Mouse (Mus musculus) forebrain, embryonic 14.5 days (tissue): ENCODE results near the gene Ltbp2. TPM values are rescaled to one million over a fixed set of nuclear protein-coding genes. Genes with fewer than 3 reads are reported as not detected.

Source experiments
- ATAC-seq: fragments of 200-750 bp; cut with Nextera tagmentation; 2 replicates; pipeline ENCODE4 v1.8.0; 2017; ENCODE audit warnings: mild to moderate bottlenecking, moderate library complexity
- DNase-seq: peaks from one replicate; pipeline ENCODE4 v3.0.0-alpha.2; 2015; ENCODE audit warnings: low spot score
- H3K27ac ChIP-seq: fragments of 300-500 bp; sonication (generic); 2 replicates; pipeline ENCODE4 v1.5.1; 2014; ENCODE audit warnings: low read depth, mild to moderate bottlenecking, control low read depth, low read length, moderate library complexity
- H3K27me3 ChIP-seq: fragments of 300-500 bp; sonication (generic); replicated peaks from 2 replicates; pipeline ENCODE4 v1.6.1; 2014; ENCODE audit warnings: low read length, control low read depth, mixed read lengths; ENCODE audit not compliant: control insufficient read depth, insufficient read depth
- H3K36me3 ChIP-seq: fragments of 300-500 bp; sonication (generic); 2 replicates; pipeline ENCODE4 v1.6.1; 2014; ENCODE audit warnings: low read length, control low read depth; ENCODE audit not compliant: control insufficient read depth, insufficient read depth
- H3K4me1 ChIP-seq: fragments of 300-500 bp; sonication (generic); 2 replicates; pipeline ENCODE4 v1.6.1; 2014; ENCODE audit warnings: antibody characterized with exemption, low read length, control low read depth; ENCODE audit not compliant: control insufficient read depth, insufficient read depth
- H3K4me2 ChIP-seq: fragments of 300-500 bp; sonication (generic); 2 replicates; pipeline ENCODE4 v1.6.1; 2014; ENCODE audit warnings: mild to moderate bottlenecking, control low read depth, low read length
- H3K4me3 ChIP-seq: fragments of 300-500 bp; sonication (generic); 2 replicates; pipeline ENCODE4 v1.5.1; 2014; ENCODE audit warnings: low read depth, low read length, control low read depth
- H3K9ac ChIP-seq: fragments of 300-500 bp; sonication (generic); 2 replicates; pipeline ENCODE4 v1.6.1; 2014; ENCODE audit warnings: mild to moderate bottlenecking, low read length, control low read depth, moderate library complexity
- H3K9me3 ChIP-seq: fragments of 300-500 bp; sonication (generic); replicated peaks from 2 replicates; pipeline ENCODE4 v1.6.1; 2016; ENCODE audit warnings: low read length, control low read depth, mixed read lengths; ENCODE audit not compliant: control insufficient read depth
- WGBS: fragments of 180-500 bp; shearing (Covaris S2); extraction: QIAGEN DNeasy Blood & Tissue Kit; methylation state at CpG from one replicate; pipeline ENCODE4 v1.1.7; 2014; 5-methylcytosine and 5-hydroxymethylcytosine counted together
- polyA plus RNA-seq: library from polyadenylated mRNA; unstranded; fragments of >200 nt; fragmentation: Nextera tagmentation; extraction: Ambion mirVana; gene quantifications from 2 replicates; pipeline ENCODE4 v1.2.1, GENCODE M21; 2014

Ltbp2 gene
- polyA plus RNA-seq, 1 experiment from 2014 or later, result not detected

GRCm38 (mm10) chr12:84885107-84885876, 9.0 kb upstream of the Ltbp2 start:
- Histone ChIP-seq H3K36me3 (no peaks in the 10 kb centered on the region), H3K4me1 (no peaks in the 10 kb centered on the region), H3K9me3 (no peaks in the 10 kb centered on the region), H3K27me3 (no peaks in the 10 kb centered on the region), H3K27ac (no peak overlapping the region), H3K4me3 (no peak overlapping the region), H3K4me2 (no peak overlapping the region), H3K9ac (no peak overlapping the region)
- 64% methylated on average over 11 of the region's 11 CpGs for WGBS
- ATAC-seq, result no peak
- no peak for DNase-seq

GRCm38 (mm10) chr12:84884423-84885076, 8.2 kb upstream of the Ltbp2 start:
- Histone ChIP-seq H3K27ac (no peak overlapping the region), H3K27me3 (no peaks in the 10 kb centered on the region), H3K9me3 (no peaks in the 10 kb centered on the region), H3K4me3 (no peak overlapping the region), H3K36me3 (no peaks in the 10 kb centered on the region), H3K4me2 (no peak overlapping the region), H3K4me1 (no peaks in the 10 kb centered on the region), H3K9ac (no peak overlapping the region)
- 85% methylated on average over 7 of the region's 7 CpGs for WGBS
- no peak for ATAC-seq
- DNase-seq, result no peak

- WGBS, result 75% methylated on average over 4 of the region's 4 CpGs
- no peaks in the 10 kb centered on the region for H3K4me1 ChIP-seq
- no peaks in the 10 kb centered on the region for H3K9me3 ChIP-seq
- H3K9ac ChIP-seq, result no peak overlapping the region
- peaks cover 4% of the 10 kb centered on the region for H3K27me3 ChIP-seq
- H3K4me2 ChIP-seq, result no peak overlapping the region
- no peak overlapping the region for H3K4me3 ChIP-seq
- ATAC-seq (no peak), DNase-seq (no peak)
- no peaks in the 10 kb centered on the region for H3K36me3 ChIP-seq
- H3K27ac ChIP-seq, result no peak overlapping the region
These were observed 6.5 kb upstream of the Ltbp2 start for GRCm38 (mm10) chr12:84882796-84883195.

GRCm38 (mm10) chr12:84880091-84880490, 3.8 kb upstream of the Ltbp2 start:
- ATAC-seq (no peak), DNase-seq (no peak)
- H3K36me3 ChIP-seq, result no peaks in the 10 kb centered on the region
- H3K4me2 ChIP-seq, result no peak overlapping the region
- H3K27me3 ChIP-seq, result peaks cover 31% of the 10 kb centered on the region
- 0 out of 2 replicates have a peak, but pooled peaks cover 2% of the 10 kb centered on the region for H3K4me1 ChIP-seq
- 44% methylated on average over 11 of the region's 11 CpGs for WGBS
- no peaks in the 10 kb centered on the region for H3K9me3 ChIP-seq
- H3K27ac ChIP-seq, result no peak overlapping the region
- no peak overlapping the region for H3K4me3 ChIP-seq
- H3K9ac ChIP-seq, result no peak overlapping the region

GRCm38 (mm10) chr12:84875761-84876480, 411 bp downstream of the Ltbp2 start:
- Histone ChIP-seq H3K27ac (no peak overlapping the region), H3K27me3 (peaks cover 47% of the 10 kb centered on the region), H3K36me3 (no peaks in the 10 kb centered on the region), H3K4me3 (peak overlapping the region; percentile 17), H3K9ac (peak overlapping the region; percentile 13; the same call in 1 of the 2 replicates), H3K4me1 (0 out of 2 replicates have a peak, but pooled peaks cover 2% of the 10 kb centered on the region), H3K4me2 (peak overlapping the region; percentile 46), H3K9me3 (no peaks in the 10 kb centered on the region)
- no peak for ATAC-seq
- no peak for DNase-seq
- 1% methylated on average over 58 of the region's 59 CpGs for WGBS

- 2% methylated on average over 3 of the region's 3 CpGs for WGBS
- H3K27ac ChIP-seq, result no peak overlapping the region
- DNase-seq, result peak; percentile 68
These were observed 2.9 kb downstream of the Ltbp2 start for GRCm38 (mm10) chr12:84873434-84873833.

GRCm38 (mm10) chr12:84872310-84872709, 4.0 kb downstream of the Ltbp2 start:
- no peak for DNase-seq
- H3K4me2 ChIP-seq, result no peak overlapping the region

More at GRCm38 (mm10) chr12:84873434-84873833, 2.9 kb downstream of the Ltbp2 start:
- H3K36me3 ChIP-seq, result no peaks in the 10 kb centered on the region
- H3K9me3 ChIP-seq, result no peaks in the 10 kb centered on the region
- no peak overlapping the region for H3K9ac ChIP-seq
- H3K27me3 ChIP-seq, result peaks cover 47% of the 10 kb centered on the region
- H3K4me3 ChIP-seq, result no peak overlapping the region
- ATAC-seq, result no peak
- H3K4me2 ChIP-seq, result no peak overlapping the region
- H3K4me1 ChIP-seq, result 0 out of 2 replicates have a peak, but pooled peaks cover 2% of the 10 kb centered on the region

GRCm38 (mm10) chr12:84865431-84865830, 10.9 kb downstream of the Ltbp2 start:
- Histone ChIP-seq H3K4me1 (no peaks in the 10 kb centered on the region), H3K4me3 (no peak overlapping the region), H3K36me3 (no peaks in the 10 kb centered on the region), H3K4me2 (no peak overlapping the region), H3K9me3 (no peaks in the 10 kb centered on the region), H3K27ac (no peak overlapping the region), H3K9ac (no peak overlapping the region), H3K27me3 (no peaks in the 10 kb centered on the region)
- DNase-seq, result no peak
- 66% methylated on average over 9 of the region's 9 CpGs for WGBS
- no peak for ATAC-seq

More at GRCm38 (mm10) chr12:84872310-84872709, 4.0 kb downstream of the Ltbp2 start:
- Histone ChIP-seq H3K9ac (no peak overlapping the region), H3K27me3 (peaks cover 38% of the 10 kb centered on the region), H3K9me3 (no peaks in the 10 kb centered on the region), H3K36me3 (no peaks in the 10 kb centered on the region), H3K4me1 (0 out of 2 replicates have a peak, but pooled peaks cover 2% of the 10 kb centered on the region), H3K27ac (no peak overlapping the region), H3K4me3 (no peak overlapping the region)
- ATAC-seq, result no peak
- 69% methylated on average over 2 of the region's 2 CpGs for WGBS
